Mouse (Mus musculus) cerebellum, adult 2 months (tissue): ENCODE results near the gene Dclk2.

ENCODE experiments used
- CTCF ChIP-seq: fragments of 200-500 bp; IDR thresholded peaks from 2 replicates; pipeline ENCODE4 v1.5.1; 2011; ENCODE audit warnings: low read depth, mild to moderate bottlenecking, control low read depth, low read length, moderate library complexity, borderline replicate concordance; ENCODE audit not compliant: insufficient read depth
- POLR2A ChIP-seq: fragments of 200-500 bp; IDR thresholded peaks from 2 replicates; pipeline ENCODE4 v1.6.1; 2011; ENCODE audit warnings: low read length, control low read depth, borderline replicate concordance; ENCODE audit not compliant: insufficient read depth

DNA sequence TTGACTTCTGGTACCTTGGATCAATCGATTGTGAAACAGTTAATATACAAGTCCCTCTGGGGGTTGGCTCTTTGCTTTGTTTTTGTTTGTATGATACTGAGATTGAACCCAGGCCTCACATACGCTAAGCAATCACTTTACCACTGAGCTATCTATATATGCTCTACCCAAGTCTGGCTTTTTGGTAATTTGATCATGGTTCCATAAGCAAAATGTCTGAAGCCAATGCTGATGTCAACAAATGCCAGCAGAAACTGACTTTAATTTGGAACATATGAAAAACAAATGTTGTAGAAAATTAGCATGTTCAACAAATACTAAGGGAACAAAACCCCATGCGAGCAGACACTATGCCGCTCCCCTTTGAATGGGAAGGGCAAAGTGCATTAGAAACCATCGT lies 44.7 kb downstream of the Dclk2 start:
- TF ChIP-seq CTCF (no peak), POLR2A (no peak)
